Mouse (Mus musculus) heart, adult 2 months (tissue): ENCODE measurements around the gene Il12rb2. TPM values are rescaled to one million over a fixed set of nuclear protein-coding genes. Genes with fewer than 3 reads are reported as not detected.

ENCODE experiments used
- DNase-seq, 2 experiments: peaks; one replicate each; pipeline ENCODE4 v3.0.0; 2021
- H3K27ac ChIP-seq: fragments of 200-600 bp; 2 replicates; pipeline ENCODE4 v1.8.1; 2022
- H3K27me3 ChIP-seq: fragments of 200-500 bp; 2 replicates; pipeline ENCODE4 v1.6.1; 2012; ENCODE audit warnings: mild to moderate bottlenecking, low read length, inconsistent platforms, mixed read lengths; ENCODE audit not compliant: control insufficient read depth, insufficient read depth
- H3K36me3 ChIP-seq: fragments of 200-500 bp; 2 replicates; pipeline ENCODE4 v1.6.1; 2012; ENCODE audit warnings: low read length, inconsistent platforms; ENCODE audit not compliant: control insufficient read depth, insufficient read depth
- H3K4me1 ChIP-seq: fragments of 200-500 bp; 2 replicates; pipeline ENCODE4 v1.6.1; 2011; ENCODE audit warnings: low read length; ENCODE audit not compliant: control insufficient read depth, insufficient read depth
- H3K4me3 ChIP-seq: fragments of 200-600 bp; 2 replicates; pipeline ENCODE4 v1.8.1; 2022
- H3K79me2 ChIP-seq: fragments of 200-500 bp; replicated peaks from 2 replicates; pipeline ENCODE4 v1.6.1; 2012; ENCODE audit warnings: mild to moderate bottlenecking, inconsistent platforms, low read length, moderate library complexity, mixed read lengths; ENCODE audit not compliant: control insufficient read depth, insufficient read depth
- H3K9ac ChIP-seq: fragments of 200-500 bp; 2 replicates; pipeline ENCODE4 v1.6.1; 2012; ENCODE audit warnings: low read depth, mild to moderate bottlenecking, control low read depth, inconsistent platforms, low read length, mixed read lengths
- CTCF ChIP-seq: fragments of 200-600 bp; IDR thresholded peaks from 2 replicates; pipeline ENCODE4 v1.8.1; 2022; ENCODE audit warnings: antibody characterized with exemption, mild to moderate bottlenecking, moderate library complexity
- EP300 ChIP-seq: fragments of 200-500 bp; IDR thresholded peaks from 2 replicates; pipeline ENCODE4 v1.6.1; 2011; ENCODE audit warnings: low read depth, low read length, control low read depth; ENCODE audit not compliant: insufficient read depth
- POLR2A ChIP-seq: fragments of 200-500 bp; IDR thresholded peaks from 2 replicates; pipeline ENCODE4 v1.6.1; 2011; ENCODE audit warnings: mild to moderate bottlenecking, low read depth, low read length, control low read depth; ENCODE audit not compliant: insufficient read depth
- WGBS: fragments of 180-500 bp; shearing (Covaris S2); methylation state at CpG from one replicate; pipeline ENCODE4 v1.1.7; 2018; 5-methylcytosine and 5-hydroxymethylcytosine counted together
- intact Hi-C: fragments of 180-260 bp; cut with DNase I; formaldehyde crosslinking; loops from one replicate; pipeline ENCODE4 v1.15.1; 2025
- long read RNA-seq: library from polyadenylated mRNA; stranded (forward); transcript quantifications from one replicate; pipeline ENCODE4 v2.0.0, GENCODE M21; 2021
- polyA plus RNA-seq: library from polyadenylated mRNA; depleted of rRNA; stranded (reverse); fragments of >200 nt; gene quantifications from 2 replicates; pipeline ENCODE4 v1.2.3, GENCODE M21; 2012; rRNA removed
- total RNA-seq, 2 experiments: library from RNA; stranded (reverse); gene quantifications; 2 replicates each; pipeline ENCODE4 v1.2.3; 2021

The Il12rb2 gene
- total RNA-seq (under 1 TPM in 1 of 2 experiments, not detected in 1; 0.20 TPM), polyA plus RNA-seq (0.06 and 0.18 TPM in 2 replicates)
- long read RNA-seq, result 0 reads

GRCm38 (mm10) chr6:67375982-67376391 lies at the start of gene Il12rb2:
Gene Il12rb2, minus strand, starts transcription at chr6:67376188.
- Histone ChIP-seq H3K36me3 (no peaks in the 10 kb centered on the region), H3K4me1 (no peaks in the 10 kb centered on the region), H3K4me3 (no peak within 1 kb of the TSS), H3K27ac (no peak within 1 kb of the TSS), H3K9ac (no peak within 1 kb of the TSS), H3K79me2 (no peaks in the 10 kb centered on the region), H3K27me3 (peaks cover 2% of the 10 kb centered on the region; the same call in 1 of the 2 replicates)
- 2% methylated on average over 26 of the region's 26 CpGs for WGBS
- DNase-seq, result peak; percentile 23 to 49
- TF ChIP-seq CTCF (no peak), EP300 (no peak), POLR2A (no peak)
- intact Hi-C loops, result no loop called here

GRCm38 (mm10) chr6:67421761-67422160 lies 45.8 kb upstream of the Il12rb2 start:
- no peak for TF ChIP-seq EP300
- no peak for TF ChIP-seq CTCF
- no peak for TF ChIP-seq POLR2A
- no peak overlapping the region for H3K27ac ChIP-seq
- intact Hi-C loops, result no loop called here
- no peaks in the 10 kb centered on the region for H3K27me3 ChIP-seq
- DNase-seq, result no peak
- no peak overlapping the region for H3K4me3 ChIP-seq
- 81% methylated on average over 5 of the region's 5 CpGs for WGBS
- H3K79me2 ChIP-seq, result no peaks in the 10 kb centered on the region
- H3K9ac ChIP-seq, result no peak overlapping the region
- H3K36me3 ChIP-seq, result no peaks in the 10 kb centered on the region
- H3K4me1 ChIP-seq, result no peaks in the 10 kb centered on the region

GRCm38 (mm10) chr6:67416557-67416956 lies 40.6 kb upstream of the Il12rb2 start:
- no peaks in the 10 kb centered on the region for H3K36me3 ChIP-seq
- no peaks in the 10 kb centered on the region for H3K4me1 ChIP-seq
- TF ChIP-seq POLR2A (no peak), EP300 (no peak), CTCF (no peak)
- H3K79me2 ChIP-seq, result no peaks in the 10 kb centered on the region
- H3K27ac ChIP-seq, result no peak overlapping the region
- H3K9ac ChIP-seq, result no peak overlapping the region
- WGBS, result 71% methylated on average over 3 of the region's 3 CpGs
- H3K27me3 ChIP-seq, result no peaks in the 10 kb centered on the region
- intact Hi-C loops, result no loop called here
- no peak for DNase-seq
- no peak overlapping the region for H3K4me3 ChIP-seq

GRCm38 (mm10) chr6:67415276-67415675 lies 39.3 kb upstream of the Il12rb2 start:
- Histone ChIP-seq H3K27ac (no peak overlapping the region), H3K36me3 (no peaks in the 10 kb centered on the region), H3K4me1 (no peaks in the 10 kb centered on the region), H3K4me3 (no peak overlapping the region), H3K79me2 (no peaks in the 10 kb centered on the region), H3K9ac (no peak overlapping the region), H3K27me3 (no peaks in the 10 kb centered on the region)
- WGBS, result 62% methylated on average over 5 of the region's 5 CpGs
- no peak for DNase-seq
- intact Hi-C loops, result no loop called here
- TF ChIP-seq CTCF (no peak), EP300 (no peak), POLR2A (no peak)

GRCm38 (mm10) chr6:67413378-67413777 lies 37.4 kb upstream of the Il12rb2 start:
- WGBS, result 86% methylated on average over 2 of the region's 2 CpGs
- Histone ChIP-seq H3K9ac (no peak overlapping the region), H3K27ac (no peak overlapping the region), H3K36me3 (no peaks in the 10 kb centered on the region), H3K4me3 (no peak overlapping the region), H3K79me2 (no peaks in the 10 kb centered on the region), H3K27me3 (no peaks in the 10 kb centered on the region), H3K4me1 (no peaks in the 10 kb centered on the region)
- intact Hi-C loops, result no loop called here
- TF ChIP-seq EP300 (no peak), POLR2A (no peak), CTCF (no peak)
- DNase-seq, result no peak

- no peak for DNase-seq
- TF ChIP-seq CTCF, result no peak
- Histone ChIP-seq H3K36me3 (no peaks in the 10 kb centered on the region), H3K4me3 (no peak overlapping the region), H3K79me2 (no peaks in the 10 kb centered on the region), H3K4me1 (no peaks in the 10 kb centered on the region), H3K27me3 (no peaks in the 10 kb centered on the region), H3K27ac (no peak overlapping the region), H3K9ac (no peak overlapping the region)
- intact Hi-C loops, result no loop called here
- 77% methylated on average over 3 of the region's 3 CpGs for WGBS
Measured at GRCm38 (mm10) chr6:67405281-67405682, 29.3 kb upstream of the Il12rb2 start.

GRCm38 (mm10) chr6:67399551-67399950 lies 23.6 kb upstream of the Il12rb2 start:
- no peaks in the 10 kb centered on the region for H3K4me1 ChIP-seq
- intact Hi-C loops, result no loop called here
- TF ChIP-seq POLR2A (no peak), EP300 (no peak), CTCF (no peak)
- H3K9ac ChIP-seq, result no peak overlapping the region
- DNase-seq, result no peak
- no peak overlapping the region for H3K4me3 ChIP-seq
- H3K27me3 ChIP-seq, result no peaks in the 10 kb centered on the region
- H3K27ac ChIP-seq, result no peak overlapping the region
- H3K79me2 ChIP-seq, result no peaks in the 10 kb centered on the region
- no peaks in the 10 kb centered on the region for H3K36me3 ChIP-seq
- WGBS, result 73% methylated on average over 5 of the region's 5 CpGs
